ENCODE assay signal across 13 mouse cellular contexts in the genomic region with DNA sequence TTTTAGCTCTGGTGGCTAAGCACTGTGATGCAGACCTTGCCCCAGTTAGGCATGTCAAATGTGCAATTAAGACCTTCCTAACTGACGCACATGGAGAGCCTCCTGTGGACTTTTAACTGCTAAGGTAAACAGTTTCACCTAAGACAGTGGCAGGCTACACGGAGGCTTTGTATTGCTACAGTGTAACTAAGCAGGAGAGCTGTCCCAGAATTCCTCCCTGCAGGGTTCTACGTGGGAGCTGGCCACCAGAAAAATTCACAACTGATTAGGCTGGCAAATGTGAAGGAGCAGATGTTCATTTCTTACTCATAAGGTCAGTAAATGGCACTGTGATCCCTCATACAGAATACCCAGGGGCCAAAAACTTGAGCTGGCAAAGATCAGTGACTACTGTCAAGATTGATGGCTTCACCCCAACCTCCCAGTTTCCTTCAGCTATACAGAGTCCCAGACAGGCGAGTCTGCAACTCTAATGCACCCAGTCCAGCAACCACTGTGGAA.
DNase-seq lines count a peak whose midpoint lies in the region; ATAC-seq and TF ChIP-seq lines count a peak whose summit lies in the region.
"Had no signal": no experiment of that assay in that cellular context is flagged by ENCODE, and none has a peak within 500 bp of the region (broad histone marks: within the 10 kb centered on the region; RNA-seq: fewer than 3 reads in every experiment).

No protein-coding gene starts in this region.

- TF ChIP-seq CTCF in gastrocnemius, adult 2 months (IDR thresholded peaks at IDR 0.05), result no peak

- WGBS in limb, embryonic 13.5 days, result 21% methylated on average over 4 of the region's 4 CpGs
- WGBS in limb, embryonic 10.5 days, result 41% methylated on average over 4 of the region's 4 CpGs

- intact Hi-C loops in gastrocnemius, adult 2 months (cut with DNase I), result no loop called here
- intact Hi-C loops in gastrocnemius, postnatal 36 days (cut with DNase I), result no loop called here

- no peaks in the 10 kb centered on the region for H3K4me1 ChIP-seq in limb, embryonic 13.5 days
- H3K4me1 ChIP-seq in limb, embryonic 10.5 days, result peaks cover 12% of the 10 kb centered on the region; the same call in 1 of the 2 replicates
- H3K4me1 ChIP-seq: midbrain, embryonic 15.5 days had no signal

- no peak; the same call in 1 of the 2 replicates for ATAC-seq in limb, embryonic 13.5 days (ENCODE audit: low FRiP score, low read depth)
- ATAC-seq: CD4-positive, CD25-positive, alpha-beta regulatory T cell, adult 4 months; midbrain, embryonic 15.5 days had no signal

- H3K9ac ChIP-seq in limb, embryonic 13.5 days, result no peak overlapping the region
- H3K9ac ChIP-seq: midbrain, embryonic 15.5 days had no signal

- peak; percentile 24 for DNase-seq in gastrocnemius, adult 2 months
- DNase-seq in gastrocnemius, postnatal 36 days, result no peak
- no peak for DNase-seq in limb, embryonic 10.5 days (ENCODE audit: low spot score)
- DNase-seq in fibroblast of lung, adult 2 months (ENCODE audit: low read depth), result peak; percentile 40
- DNase-seq in kidney, postnatal 25 days, result peak; percentile 5 to 46
- no peak for DNase-seq in ovary, postnatal 10 days (ENCODE audit: low spot score)
- no peak for DNase-seq in ovary, postnatal 14 days (ENCODE audit: low spot score)
- DNase-seq: cerebellum, adult 11 months; lung, adult 2 months had no signal

- no peaks in the 10 kb centered on the region for H3K36me3 ChIP-seq in limb, embryonic 13.5 days
- no peaks in the 10 kb centered on the region for H3K36me3 ChIP-seq in limb, embryonic 10.5 days
- H3K36me3 ChIP-seq: midbrain, embryonic 15.5 days had no signal

- 0 out of 2 replicates have a peak overlapping the region, but pooled peaks have one; percentile 12 for H3K4me2 ChIP-seq in limb, embryonic 13.5 days (replicated peaks)
- H3K4me2 ChIP-seq: midbrain, embryonic 15.5 days had no signal

- H3K27me3 ChIP-seq in limb, embryonic 13.5 days, result no peaks in the 10 kb centered on the region
- H3K27me3 ChIP-seq in limb, embryonic 10.5 days (ENCODE audit: low read depth, poor library complexity, severe bottlenecking), result no peaks in the 10 kb centered on the region
- H3K27me3 ChIP-seq: midbrain, embryonic 15.5 days had no signal

- H3K4me3 ChIP-seq in gastrocnemius, adult 2 months, result peak overlapping the region; percentile 17; the same call in 1 of the 2 replicates
- H3K4me3 ChIP-seq in limb, embryonic 13.5 days, result no peak overlapping the region
- no peak overlapping the region for H3K4me3 ChIP-seq in limb, embryonic 10.5 days
- H3K4me3 ChIP-seq: layer of hippocampus, adult 2 months; midbrain, embryonic 15.5 days had no signal

- no peaks in the 10 kb centered on the region for H3K9me3 ChIP-seq in limb, embryonic 13.5 days
- H3K9me3 ChIP-seq in limb, embryonic 10.5 days (replicated peaks), result no peaks in the 10 kb centered on the region
- H3K9me3 ChIP-seq: midbrain, embryonic 15.5 days had no signal

- H3K27ac ChIP-seq in gastrocnemius, adult 2 months, result peak overlapping the region; percentile 79
- no peak overlapping the region for H3K27ac ChIP-seq in limb, embryonic 13.5 days
- H3K27ac ChIP-seq in limb, embryonic 10.5 days, result no peak overlapping the region
- H3K27ac ChIP-seq: layer of hippocampus, adult 2 months; midbrain, embryonic 15.5 days had no signal

Comparison
In these comparisons a context has a peak if more than half of its experiments do, and no peak if none do; other contexts are left out.
1. DNase-seq: peak in gastrocnemius, adult 2 months (single experiment), fibroblast of lung, adult 2 months (single experiment) and kidney, postnatal 25 days (2 of 2); none in gastrocnemius, postnatal 36 days (0 of 2), limb, embryonic 10.5 days (single experiment), ovary, postnatal 10 days (single experiment) and ovary, postnatal 14 days (single experiment).